Mouse (Mus musculus): Measurements from ENCODE around the gene Dnajb4.

- TF ChIP-seq CTCF (IDR thresholded peaks at IDR 0.05; ENCODE audit: low read depth) (no peak), EP300 (IDR thresholded peaks at IDR 0.05; ENCODE audit: low read depth) (no peak)
Measured at GRCm38 (mm10) chr3:152243304-152243703, 33.2 kb upstream of the Dnajb4 start.
